Mouse (Mus musculus) spleen, adult 2 months (tissue): ENCODE data around the gene Mettl7a3.

Experiments
- CTCF ChIP-seq: fragments of 200-500 bp; IDR thresholded peaks from 2 replicates; pipeline ENCODE4 v1.5.1; 2011; ENCODE audit warnings: mild to moderate bottlenecking, inconsistent platforms; ENCODE audit not compliant: insufficient read depth, insufficient read length, insufficient replicate concordance; ENCODE audit errors: extremely low read depth
- POLR2A ChIP-seq: fragments of 200-500 bp; IDR thresholded peaks from 2 replicates; pipeline ENCODE4 v1.6.1; 2011; ENCODE audit warnings: low read depth, low read length, inconsistent platforms

GRCm38 (mm10) chr15:100319884-100320283, 14.8 kb upstream of the Mettl7a3 start:
- TF ChIP-seq CTCF = no peak
- TF ChIP-seq POLR2A = no peak
